Mouse (Mus musculus) T-helper 2 cell (primary cell): Measurements from ENCODE around the gene Pafah2.

Experiments
- in situ Hi-C: fragments of 300-600 bp; cut with MboI, MseI; formaldehyde crosslinking; loops from one replicate; pipeline ENCODE4 v1.15.1; 2025; ENCODE audit warnings: high pct_unique_total_duplicates

Pafah2 gene

DNA sequence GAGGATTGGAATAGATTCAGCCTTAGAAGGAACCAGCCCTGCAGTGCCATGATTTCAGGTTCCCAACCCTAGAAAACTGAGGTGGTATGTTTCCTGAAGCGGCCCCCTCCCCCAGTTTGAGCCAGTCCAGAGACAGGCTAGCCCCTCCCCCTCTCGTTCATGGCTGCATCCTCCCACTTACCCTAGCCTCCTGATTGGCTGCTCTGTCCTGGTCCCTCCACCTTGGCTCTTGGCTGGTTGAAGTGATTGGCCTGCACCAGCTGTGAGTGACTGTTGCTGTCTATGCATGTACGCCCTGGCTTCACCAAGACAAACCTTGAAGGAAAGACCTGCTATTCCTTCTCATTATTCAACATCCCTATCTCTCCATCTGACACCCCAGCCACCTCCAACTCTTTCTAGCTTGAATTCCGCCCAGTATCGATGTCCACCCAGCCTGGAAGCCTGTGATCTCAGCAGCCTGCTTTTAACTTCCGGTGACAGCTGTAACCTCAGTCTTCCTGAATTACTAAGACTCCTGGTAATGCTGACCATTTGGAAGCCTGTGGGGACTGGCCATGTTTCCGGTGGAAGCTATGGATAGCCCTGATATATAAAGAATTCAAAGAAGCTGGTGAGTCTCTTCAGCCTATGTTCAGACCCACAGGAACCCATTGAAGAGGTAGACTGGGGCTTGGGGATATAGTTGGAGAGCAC lies 61.2 kb downstream of the Pafah2 start:
- in situ Hi-C loops = no loop called here

DNA sequence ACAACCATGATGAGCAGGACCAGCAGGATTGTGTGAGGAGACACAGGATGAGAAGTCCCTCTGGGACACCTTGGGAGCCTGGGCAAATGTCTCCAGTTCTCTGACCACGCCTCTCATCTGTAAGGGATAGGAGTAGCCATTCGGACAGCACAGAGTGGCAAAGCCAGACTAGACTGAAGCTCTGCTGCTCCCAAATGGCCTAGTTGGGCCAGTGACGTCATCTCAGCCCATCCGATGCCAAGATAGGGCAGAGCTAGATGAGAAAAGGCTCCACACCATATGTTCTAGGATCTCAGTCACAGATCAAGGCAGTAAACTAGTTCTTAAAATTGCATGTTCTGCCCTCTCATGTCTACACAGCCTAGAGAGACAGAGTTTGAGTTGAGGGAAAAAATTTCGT lies 62.7 kb downstream of the Pafah2 start:
- in situ Hi-C loops = no loop called here

DNA sequence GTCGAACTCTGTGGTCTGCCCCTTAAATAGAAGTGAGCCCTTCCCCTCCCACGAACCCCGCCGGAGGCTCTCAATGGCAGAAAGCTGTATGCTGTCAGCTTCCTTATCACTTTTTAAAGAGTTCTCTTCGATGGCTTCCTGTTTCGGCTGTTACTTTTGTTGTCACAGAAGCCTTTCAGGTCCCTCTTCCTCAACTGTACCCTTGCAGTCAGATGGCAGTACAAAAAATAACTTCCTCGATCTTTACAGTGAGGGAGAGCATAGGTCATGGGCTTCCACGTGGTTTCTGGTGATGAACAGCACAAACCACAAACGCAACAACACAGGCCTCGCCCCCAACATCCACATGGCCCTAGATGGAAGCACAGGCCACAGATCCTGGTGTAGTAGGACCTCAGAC lies 64.2 kb downstream of the Pafah2 start:
- in situ Hi-C loops = no loop called here

DNA sequence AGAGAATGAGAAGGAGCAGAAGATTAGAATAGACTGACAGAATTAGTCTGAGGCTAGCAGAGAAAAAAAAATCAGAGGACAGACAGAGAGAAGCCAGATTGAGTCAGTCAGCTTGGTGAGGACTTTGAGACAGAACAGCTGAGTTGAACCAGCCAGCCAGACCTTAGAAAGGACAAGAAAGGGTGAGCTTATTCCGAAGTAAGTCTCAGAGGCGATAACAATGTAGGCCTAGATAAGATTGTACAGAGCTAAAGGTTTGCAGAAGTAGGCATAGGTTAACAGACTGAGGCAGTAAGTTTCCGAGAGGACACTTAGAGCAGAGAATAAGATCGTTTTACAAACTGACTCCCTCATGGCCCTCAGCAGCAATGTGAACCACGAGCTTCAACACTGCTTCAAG lies 65.1 kb downstream of the Pafah2 start:
- in situ Hi-C loops = no loop called here

DNA sequence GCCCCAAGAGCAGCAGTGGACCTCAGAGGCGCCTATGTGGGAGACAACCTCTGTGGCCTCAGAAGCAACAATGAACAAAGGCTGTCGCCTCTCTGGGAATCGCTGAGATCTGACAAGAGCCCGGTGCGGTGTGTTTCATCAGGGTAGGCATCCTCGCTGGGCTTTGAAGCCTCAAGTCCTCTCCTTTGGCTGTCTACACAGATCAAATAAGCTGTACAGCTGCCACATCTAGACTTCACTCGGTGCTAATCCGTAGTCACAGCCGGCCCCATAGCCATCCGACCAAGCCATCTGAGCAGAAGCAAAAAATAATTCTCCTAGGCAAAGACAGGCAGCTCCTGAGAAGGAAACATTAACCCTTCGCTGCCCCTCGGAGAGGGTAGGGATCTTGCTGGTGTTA lies 69.7 kb downstream of the Pafah2 start:
- in situ Hi-C loops = no loop called here

DNA sequence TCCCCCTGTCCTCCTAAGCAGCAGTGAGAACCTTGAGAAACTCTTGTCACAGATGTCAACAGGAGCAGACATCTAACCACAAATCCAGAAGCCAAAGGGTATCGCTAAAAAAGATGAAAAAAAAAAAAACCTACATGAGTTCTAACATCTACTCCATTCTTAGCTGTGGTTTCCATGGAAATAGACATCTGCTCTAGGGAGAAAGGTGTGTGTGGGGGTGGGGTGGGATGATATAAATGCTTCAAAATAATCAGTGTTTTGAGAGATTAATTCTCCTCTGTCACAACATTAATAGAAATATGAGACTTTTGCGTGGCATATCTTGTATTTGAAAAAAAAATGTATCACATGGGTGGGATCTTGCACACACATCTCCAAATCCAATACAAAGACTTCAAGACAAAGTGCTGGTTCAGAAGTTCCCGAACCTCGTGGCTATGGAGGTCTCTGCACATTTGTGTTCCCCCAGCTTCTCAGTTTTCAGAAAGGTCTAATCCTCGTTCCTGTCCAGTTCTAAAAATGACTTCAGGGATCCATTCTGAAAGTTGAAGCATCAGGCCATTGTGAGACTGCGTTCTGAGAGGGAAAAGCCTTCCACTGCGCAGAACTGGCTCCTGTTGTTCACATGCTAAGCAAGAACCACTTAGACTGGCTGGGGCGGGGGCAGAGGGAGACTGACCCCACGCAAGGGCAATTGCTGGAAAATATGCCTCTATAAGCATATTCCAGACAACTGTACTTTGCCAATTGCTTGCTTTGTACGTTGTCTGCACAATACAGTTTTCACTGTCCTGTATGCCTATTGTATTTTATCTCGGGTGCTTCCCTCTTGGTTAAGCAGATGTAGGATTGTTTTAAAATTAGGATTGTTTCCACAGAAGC lies 70.5 kb downstream of the Pafah2 start:
- in situ Hi-C loops = no loop called here

DNA sequence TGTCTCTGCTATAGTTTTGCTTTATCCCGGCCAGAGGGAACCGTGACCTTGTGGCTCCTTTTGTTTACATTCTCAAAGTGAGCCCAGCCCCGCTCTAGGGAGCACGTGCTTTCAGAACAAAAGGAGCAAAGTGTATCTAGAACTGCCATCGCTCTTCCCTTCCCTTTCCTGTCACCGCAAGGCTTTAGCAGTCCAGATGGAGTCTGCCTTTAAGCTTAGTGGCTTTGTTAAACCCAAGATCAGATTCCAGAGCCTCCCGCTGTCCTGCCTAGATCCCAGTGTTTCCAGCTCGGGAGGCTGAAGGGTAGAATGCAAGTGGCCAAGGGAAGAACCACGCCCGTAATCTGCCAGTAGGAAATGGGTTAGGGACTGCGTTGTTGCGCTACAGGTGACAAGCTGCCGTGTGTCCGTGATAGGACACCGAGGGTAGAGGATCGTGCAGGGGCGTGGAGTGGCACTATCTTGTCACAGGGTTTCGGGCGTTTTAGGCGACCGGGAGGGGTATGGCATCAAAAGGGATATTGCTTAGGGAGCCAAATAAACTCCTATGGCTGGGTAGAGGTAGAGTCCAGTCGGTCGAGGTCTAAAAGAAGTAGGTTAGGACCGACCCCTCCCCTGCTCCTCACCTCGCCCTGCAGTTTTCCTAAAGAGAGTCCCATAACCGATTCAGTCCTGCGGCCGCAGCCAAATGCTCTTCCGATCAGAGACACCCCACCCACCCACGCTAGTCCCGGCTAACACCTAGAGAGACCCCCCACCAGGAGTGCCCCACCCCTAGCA lies 71.5 kb downstream of the Pafah2 start:
- in situ Hi-C loops = no loop called here

DNA sequence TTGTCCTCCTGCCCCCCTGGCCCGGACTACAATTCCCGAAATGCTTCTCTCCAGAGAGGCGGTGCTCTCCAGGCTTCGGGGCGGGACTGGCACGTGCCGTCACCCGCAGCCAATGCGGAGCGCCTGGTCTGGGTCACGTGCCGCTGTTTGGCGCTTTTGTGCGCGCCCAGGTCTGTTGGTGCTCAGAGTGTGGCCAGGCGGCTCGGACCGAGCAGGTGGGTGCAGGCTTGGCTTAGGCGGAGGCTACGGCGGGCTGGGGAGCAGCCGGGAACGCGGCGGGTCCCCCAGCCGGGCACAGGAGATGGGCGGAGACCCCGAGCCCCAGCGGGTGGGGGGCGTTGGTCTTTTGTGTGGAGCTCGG lies 72.1 kb downstream of the Pafah2 start, which contains the start of gene Stmn1:
TSS of gene Stmn1 (plus strand) at position 106 of the 361 bp plus-strand sequence.
- in situ Hi-C loops = no loop called here

DNA sequence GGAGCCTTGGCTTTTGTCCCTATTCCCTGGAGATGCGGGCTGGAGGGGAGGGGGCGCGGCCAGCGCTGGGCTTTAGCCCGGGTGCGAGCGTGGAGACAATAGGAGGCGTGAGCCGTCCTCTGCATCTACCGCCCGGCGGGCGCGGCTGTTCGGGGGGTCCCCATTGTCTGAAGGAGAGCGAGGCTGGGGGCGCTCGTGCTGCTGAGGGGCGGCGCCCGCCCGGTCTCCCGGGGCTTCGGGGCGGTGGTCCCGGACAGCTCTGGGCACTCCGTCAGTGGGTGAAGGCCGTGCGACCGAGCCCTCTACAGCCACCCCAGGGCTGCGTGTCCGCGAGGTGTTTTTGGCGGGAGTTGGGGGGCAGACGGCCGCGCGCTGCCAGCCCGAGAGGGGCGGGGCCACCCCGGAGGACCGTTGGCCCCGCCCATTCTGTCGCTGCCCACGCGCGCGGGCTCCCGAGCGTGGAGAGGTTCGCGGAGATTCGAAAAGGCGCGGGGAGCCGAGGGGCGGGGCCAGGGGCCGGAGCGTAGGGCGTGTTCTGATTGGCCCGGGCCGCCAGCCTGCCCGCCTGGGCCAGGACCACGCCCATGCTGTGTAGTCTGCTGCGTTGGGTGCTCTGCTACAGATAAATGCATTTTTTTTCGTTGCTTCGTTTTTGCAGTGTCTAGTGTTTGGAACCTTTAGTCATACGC lies 72.6 kb downstream of the Pafah2 start:
- in situ Hi-C loops = no loop called here

DNA sequence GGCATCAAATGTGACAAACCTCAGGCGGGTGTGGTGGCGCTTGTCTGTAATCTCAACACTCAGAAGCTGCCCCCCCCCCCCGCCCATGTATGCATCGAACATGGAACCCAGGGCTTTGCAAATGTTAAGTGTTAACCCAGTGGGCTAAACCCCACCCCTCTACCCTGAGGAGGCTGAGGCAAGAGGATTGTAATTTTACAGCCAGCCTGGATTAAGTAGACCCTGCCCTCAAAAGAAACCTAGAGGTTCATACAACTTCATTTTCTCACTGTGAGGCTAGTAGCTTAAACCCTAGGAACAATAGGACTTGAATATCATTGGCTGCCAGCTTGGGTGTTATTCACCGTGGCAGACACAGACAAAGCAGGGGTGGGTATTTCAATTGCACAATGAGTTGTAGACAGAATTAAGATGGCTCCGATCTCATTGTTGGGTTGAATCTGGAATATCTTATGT lies 73.2 kb downstream of the Pafah2 start:
- in situ Hi-C loops = no loop called here

DNA sequence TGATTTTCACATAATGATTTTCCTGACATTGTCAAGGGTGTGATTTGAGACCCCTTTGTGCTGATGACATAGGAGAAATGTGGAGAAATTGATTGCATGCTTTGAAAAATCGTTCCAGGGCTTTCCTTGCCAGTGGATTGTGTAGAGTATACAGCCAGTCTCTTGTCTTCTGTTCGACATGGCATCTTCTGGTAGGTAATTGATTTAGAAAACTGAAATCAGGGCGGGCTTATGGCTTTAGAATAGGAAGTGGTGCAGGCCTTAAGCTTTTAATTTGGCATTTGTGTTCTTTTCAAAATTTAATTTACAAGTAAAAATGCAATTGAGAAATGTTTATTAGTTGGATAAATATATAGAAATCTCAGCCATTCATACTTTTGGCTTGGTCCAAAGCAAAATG lies 73.9 kb downstream of the Pafah2 start:
- in situ Hi-C loops = no loop called here

DNA sequence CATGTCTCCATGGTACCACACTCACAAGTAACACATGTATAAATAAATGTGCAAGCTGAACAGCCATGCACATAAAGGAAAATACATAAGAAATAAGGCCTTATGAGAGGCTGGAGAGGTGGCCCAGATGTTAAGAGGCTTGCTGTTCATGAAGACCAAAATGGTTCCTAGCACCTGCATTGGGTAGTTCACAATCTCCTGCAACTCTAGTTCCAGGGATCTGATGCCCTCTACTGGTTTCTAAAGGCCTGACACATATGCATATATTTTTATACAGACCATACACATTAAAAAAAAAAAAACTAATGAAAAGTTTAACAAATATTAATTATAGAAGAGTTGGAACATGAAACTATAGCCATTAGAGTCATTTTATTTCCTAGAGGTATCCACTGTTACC lies 75.3 kb downstream of the Pafah2 start:
- in situ Hi-C loops = no loop called here

DNA sequence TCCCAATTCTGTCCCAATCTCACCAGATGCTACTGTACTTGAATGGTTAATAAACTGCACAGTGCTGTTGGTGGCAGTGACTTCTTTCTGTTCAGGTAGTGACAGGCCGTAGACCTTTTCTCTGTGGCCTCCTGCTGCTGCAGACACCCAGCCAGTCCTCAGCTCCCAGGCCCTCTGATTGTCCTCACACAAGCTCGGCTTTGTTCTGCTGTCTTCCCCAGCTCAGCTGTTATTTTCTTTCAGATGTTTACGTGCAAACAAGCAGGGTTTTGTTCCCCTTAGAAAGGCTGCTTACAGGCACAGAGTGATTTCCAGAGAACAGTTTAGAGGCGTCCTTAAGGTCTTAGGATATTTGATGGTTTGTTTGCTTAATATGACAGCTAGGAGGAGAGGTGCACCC lies 77.6 kb downstream of the Pafah2 start:
- in situ Hi-C loops = no loop called here

DNA sequence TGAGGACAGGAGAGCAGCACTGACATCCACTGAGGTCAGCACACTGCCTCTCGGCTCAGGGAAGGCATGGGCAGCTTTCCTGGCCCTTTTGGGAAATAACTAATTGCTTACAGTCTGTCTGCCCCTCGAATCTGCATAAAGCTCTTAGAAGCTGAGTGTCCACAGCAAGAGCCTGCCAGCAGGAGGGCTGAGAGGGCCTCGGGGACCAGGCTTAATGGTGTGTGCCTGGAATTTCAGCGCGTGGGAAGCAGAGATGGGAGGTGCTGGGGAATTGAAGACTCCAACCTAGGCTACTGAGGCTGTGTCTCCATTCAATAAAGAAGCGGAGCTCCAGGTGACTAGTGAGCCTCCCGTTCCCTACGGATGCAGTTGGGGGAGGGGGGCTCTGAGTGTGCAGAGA lies 78.1 kb downstream of the Pafah2 start:
- in situ Hi-C loops = no loop called here

DNA sequence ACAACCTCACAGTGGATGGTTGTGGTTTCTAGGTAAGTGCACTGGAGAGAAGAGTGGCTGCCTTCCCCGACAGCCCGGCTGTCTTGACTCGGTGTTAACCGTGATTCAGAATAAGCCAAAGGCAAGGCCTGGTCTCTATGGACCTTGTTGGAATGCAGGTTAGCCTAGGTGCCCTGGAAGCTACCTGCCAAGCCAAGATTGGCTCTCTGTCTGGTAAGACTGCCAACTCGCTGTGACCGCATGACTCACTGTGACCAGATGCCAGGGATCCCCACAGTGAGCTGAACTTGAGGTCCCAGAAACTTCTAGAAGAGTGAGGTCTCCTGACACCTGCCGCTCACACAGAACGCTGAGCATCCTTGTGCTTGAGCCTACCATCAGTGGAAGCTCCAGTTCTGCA lies 80.8 kb downstream of the Pafah2 start:
- in situ Hi-C loops = loop anchor here (5.0 kb wide), 1 partner anchor 75 kb away; no protein-coding TSS in a partner anchor
